Mouse (Mus musculus) cerebellum, postnatal 25 days (tissue): ENCODE data around the gene Hnrnpl.

Experiments
- DNase-seq, 2 experiments: peaks; one replicate each; pipeline ENCODE4 v3.0.0; 2021; ENCODE audit warnings: mixed read lengths in 2 of 2

Hnrnpl gene

GRCm38 (mm10) chr7:28831411-28832125 lies 23.2 kb downstream of the Hnrnpl start:
- DNase-seq: no peak

DNA sequence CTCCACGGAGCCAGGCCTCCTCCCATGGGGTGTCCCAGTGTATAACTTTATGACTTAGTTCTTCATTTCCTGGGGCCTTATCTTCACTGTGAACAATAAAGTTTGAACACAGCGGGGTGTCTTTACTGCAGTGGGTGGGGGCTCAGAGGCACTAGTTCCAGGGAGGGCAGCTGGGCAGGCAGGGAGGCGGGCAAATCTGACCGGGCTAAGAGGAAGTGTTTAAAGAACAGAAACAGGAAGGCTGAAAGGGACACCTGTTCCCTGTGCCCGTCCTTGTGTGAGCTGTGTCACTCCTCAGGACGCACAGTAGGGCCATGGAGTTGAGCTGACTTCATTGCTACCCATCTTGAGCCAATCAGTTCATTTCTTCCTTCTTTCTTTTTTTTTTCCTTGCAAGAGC lies 23.8 kb downstream of the Hnrnpl start:
- no peak for DNase-seq

- DNase-seq: no peak
Measured at GRCm38 (mm10) chr7:28833723-28834347, 25.5 kb downstream of the Hnrnpl start, which contains the start of gene Lgals4. Lgals4 (plus strand) TSS chr7:28833854.

DNA sequence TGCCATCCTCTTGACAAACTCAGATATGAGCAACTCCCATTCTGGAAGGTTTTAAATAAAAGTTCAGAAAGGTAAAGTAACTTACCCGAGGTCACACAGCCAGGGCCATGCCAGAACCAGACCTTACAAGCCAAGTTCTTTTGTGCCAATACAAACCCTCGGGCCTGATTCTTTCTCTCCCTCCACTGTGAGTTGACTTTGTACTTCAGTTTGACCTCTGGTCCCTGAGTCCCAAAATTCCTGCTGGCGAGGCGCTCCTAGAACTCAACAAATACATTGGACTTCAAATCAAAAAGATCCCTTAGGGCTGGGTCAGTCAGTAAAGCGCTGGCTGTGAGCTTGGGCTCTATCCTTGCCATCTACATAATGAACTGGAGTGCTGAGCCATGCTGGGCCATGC lies 28.6 kb downstream of the Hnrnpl start:
- DNase-seq: no peak

- peak in 1 of 2 experiments; percentile 27 for DNase-seq
Measured at GRCm38 (mm10) chr7:28838331-28838730, 30.0 kb downstream of the Hnrnpl start.

GRCm38 (mm10) chr7:28847273-28847672 lies 38.9 kb downstream of the Hnrnpl start:
- no peak for DNase-seq

DNA sequence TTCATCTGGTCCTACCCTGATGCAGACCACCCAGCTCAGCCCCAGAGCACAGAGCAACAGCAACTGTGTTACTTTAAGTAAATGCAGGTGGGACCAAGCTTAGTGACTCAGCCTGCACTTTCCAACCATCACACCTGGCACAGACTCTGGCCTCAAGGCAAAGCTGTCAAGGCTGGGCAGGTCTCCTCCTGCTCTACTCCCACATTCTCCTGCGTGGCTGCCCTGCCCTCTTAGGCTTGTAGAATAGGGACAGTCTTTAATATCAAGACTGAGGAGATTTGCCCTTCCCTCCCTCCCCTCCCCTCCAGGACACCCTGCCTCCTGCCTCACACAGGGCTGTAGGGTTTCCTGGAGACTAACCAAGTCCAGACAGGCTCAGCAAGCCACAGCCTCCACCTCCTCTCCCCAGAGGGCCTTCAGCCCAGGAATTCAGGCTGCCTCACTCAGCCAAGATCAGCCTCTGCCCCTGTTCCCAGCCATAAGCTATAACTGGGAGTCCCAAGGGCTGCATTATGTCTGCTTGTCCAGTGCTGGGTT lies 41.4 kb downstream of the Hnrnpl start:
- DNase-seq: no peak

- DNase-seq: no peak
Measured at GRCm38 (mm10) chr7:28850642-28851041, 42.3 kb downstream of the Hnrnpl start.

GRCm38 (mm10) chr7:28859953-28860352 lies 51.6 kb downstream of the Hnrnpl start:
- no peak for DNase-seq

- no peak for DNase-seq
Measured at GRCm38 (mm10) chr7:28860898-28861297, 52.6 kb downstream of the Hnrnpl start.

DNA sequence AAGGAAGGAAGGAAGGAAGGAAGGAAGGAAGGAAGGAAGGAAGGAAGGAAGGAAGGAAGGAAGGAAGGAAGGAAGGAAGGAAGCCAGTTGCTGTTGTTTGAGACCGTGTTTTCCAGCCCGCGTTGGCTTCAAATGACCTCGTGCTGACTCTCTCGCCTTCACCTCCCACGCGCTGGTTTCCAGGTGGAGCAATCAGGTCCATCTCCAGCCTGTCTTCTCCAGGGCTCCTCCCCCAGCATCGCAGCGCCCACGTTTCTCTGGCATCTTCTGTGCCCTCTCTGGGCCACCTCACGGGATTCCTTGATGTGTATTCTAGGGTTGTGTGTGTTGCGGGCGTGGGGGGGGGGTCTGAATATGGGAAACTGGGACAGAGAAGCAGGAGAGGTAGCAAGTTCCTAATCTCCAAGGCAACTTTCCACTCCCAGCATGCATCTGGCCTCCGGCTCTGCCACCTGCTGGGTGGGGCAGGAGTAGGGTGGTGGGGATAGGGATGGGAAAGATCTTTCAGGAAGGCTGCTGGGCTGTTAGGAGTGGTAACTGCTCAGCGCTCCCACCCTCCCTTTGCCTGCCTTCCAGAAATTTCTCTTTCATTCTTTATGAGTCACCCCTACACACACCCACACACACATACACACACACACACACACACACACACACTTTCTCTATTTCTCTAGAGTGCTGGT lies 54.6 kb downstream of the Hnrnpl start:
- no peak for DNase-seq

- DNase-seq: no peak
Measured at GRCm38 (mm10) chr7:28863540-28863939, 55.2 kb downstream of the Hnrnpl start, which contains the start of gene Lgals7. Lgals7 (plus strand) TSS chr7:28863853.

GRCm38 (mm10) chr7:28864288-28864750 lies 56.0 kb downstream of the Hnrnpl start:
- DNase-seq: no peak

DNA sequence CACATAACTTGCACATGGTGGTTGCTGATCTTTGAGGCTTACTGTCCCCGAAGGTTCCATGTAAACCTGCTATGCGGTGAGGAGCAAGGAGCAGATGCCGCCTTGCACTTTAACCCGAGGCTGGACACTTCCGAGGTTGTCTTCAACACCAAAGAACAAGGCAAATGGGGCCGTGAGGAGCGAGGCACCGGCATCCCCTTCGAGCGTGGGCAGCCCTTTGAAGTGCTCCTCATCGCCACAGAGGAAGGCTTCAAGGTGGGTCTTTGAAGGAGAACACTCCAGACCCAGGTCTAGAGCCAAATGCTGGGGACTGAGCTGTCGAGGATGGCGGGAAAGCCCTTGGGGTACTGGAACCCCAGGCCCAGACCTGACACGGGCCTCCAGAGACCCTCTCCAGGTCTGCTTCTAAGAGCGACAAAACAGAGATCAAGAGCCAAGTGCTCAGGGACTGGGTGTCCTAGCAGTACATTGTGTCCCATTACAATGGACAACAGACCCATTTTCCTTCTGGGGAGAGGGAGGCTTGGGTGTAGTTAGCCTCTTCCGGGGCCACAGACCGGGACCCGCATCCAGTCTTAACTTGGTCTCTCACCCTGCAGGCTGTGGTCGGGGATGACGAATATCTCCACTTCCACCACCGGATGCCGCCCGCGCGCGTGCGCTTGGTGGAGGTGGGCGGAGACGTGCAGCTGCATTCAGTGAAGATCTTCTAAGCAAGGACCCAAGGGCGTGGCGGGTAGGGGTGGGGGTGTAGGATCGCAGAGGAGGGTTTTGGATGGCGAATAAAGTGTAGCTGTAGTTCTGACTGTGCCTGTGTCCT lies 57.4 kb downstream of the Hnrnpl start:
- DNase-seq: peak in 1 of 2 experiments; percentile 44

- DNase-seq: no peak
Measured at GRCm38 (mm10) chr7:28866769-28867507, 58.6 kb downstream of the Hnrnpl start.

DNA sequence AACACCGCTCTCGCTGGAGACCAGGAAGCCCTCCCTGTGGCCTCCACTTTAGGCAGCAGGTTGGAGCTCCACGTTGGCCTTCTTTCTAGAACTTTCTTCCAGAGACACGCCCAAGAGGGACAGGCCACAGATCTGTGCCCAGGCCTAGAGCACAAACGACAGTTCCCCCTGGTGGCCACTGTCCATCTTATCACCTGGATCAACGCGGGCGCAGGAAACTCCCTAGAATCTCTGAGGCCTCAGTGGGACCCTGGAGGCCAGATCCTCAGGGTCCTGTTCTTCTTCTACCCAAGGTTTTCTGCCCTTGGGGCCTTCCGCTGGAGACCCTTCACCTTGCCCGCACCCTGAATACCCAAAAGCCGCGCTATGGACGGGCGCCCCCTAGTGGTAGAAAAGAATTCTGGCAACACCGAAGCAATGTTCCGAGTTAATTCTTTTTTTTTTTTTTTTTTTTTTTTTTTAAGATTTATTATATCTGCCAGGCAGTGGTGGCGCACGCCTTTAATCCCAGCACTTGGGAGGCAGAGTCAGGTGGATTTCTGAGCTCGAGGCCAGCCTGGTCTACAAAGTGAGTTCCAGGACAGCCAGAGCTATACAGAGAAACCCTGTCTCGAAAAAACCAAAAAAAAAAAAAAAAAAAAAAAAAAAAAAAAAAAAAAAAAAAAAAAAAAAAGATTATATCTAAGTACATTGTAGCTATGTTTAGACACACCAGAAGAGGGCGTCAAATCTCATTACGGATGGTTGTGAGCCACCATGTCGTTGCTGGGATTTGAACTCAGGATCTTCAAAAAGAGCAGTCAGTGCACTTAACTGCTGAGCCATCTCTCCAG lies 59.4 kb downstream of the Hnrnpl start:
- DNase-seq: peak; percentile 79 to 82

GRCm38 (mm10) chr7:28870901-28871664 lies 62.7 kb downstream of the Hnrnpl start:
- DNase-seq: no peak
